Mouse (Mus musculus) left cerebral cortex, adult 9 months (tissue): ENCODE results near the gene Gen1.

ENCODE experiments used
- DNase-seq, 2 experiments: peaks; one replicate each; pipeline ENCODE4 v3.0.0; 2022; ENCODE audit warnings: low spot score in 2 of 2

The Gen1 gene

DNA sequence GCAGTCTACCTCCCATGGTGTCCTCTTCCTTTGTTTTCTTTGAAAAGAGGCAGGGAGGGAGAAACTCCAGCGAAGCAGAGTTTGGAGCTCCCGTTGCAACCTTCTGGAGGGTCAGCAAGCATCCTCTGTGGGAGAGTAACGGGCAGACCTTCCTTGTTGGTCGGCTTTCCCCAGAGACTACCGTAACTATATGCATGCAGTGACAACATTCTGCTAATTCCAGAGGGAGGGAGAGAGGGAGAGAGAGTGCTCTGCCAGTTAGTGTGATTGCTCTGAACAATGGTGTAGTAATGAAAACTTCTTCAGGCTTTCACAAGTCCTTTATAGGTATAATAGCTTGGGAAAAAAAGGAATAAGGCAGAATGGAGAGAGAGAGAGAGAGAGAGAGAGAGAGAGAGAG lies 40.9 kb downstream of the Gen1 start:
- DNase-seq, result no peak

- no peak for DNase-seq
Observed at GRCm38 (mm10) chr12:11223090-11223489, 42.5 kb downstream of the Gen1 start.

- no peak for DNase-seq
Observed at GRCm38 (mm10) chr12:11222566-11222965, 43.0 kb downstream of the Gen1 start.

DNA sequence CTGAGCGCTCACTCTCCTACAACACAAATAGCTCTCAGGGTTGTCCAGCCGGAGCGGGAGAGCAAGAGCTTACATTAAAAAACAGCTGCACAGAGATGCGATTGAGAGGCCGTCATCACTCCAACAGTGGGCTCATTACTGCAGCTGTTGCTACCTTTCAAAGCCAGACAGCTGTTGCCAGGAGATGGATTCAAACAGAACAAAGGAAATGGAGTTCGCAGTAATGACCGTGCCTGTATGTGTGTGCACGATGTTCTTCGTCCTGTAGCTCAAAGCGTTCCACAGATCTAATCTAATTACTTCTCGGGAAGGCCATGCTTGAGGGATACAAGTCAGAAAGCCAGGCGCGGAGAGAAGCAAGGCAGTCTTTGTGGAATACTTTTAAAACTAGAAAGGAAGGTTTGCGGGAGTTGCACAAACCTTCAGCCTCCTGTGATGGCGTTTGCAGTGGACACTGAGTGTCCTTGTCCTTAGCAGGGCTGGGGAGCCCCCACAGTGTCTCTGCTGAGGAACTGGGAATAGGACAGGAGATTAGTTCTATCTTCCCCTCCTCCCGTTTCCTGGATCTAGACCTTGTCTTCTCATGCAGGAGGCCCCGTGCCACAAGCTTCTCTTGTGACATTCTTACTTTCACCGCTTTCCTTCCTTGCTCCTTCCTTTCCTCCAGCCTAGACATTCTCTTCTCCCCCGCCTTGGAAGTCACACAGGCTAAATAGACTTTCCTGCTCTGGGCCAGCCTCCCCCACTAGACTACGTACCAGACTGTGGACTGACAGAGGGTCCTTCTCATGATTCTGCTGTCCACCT lies 43.9 kb downstream of the Gen1 start:
- no peak for DNase-seq

GRCm38 (mm10) chr12:11217726-11218250 lies 47.8 kb downstream of the Gen1 start:
- DNase-seq, result no peak

DNA sequence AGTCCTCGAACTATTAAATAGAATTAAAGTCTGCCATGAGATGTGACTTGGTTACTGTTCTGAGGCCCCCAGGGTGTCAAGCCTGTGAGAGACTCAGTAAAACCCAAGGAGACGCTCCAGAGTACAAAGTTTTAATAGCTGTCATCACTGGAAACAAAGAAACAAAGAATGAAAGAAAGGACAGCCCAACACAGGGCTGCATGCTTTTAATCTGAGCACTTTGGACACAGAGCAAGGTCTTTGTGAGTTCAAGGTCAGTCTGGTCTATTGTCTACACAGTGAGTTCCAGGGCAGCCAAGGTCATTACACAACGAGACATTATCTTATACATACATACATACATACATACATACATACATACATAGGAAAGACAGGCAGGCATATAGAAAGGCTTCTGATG lies 49.1 kb downstream of the Gen1 start:
- no peak for DNase-seq

DNA sequence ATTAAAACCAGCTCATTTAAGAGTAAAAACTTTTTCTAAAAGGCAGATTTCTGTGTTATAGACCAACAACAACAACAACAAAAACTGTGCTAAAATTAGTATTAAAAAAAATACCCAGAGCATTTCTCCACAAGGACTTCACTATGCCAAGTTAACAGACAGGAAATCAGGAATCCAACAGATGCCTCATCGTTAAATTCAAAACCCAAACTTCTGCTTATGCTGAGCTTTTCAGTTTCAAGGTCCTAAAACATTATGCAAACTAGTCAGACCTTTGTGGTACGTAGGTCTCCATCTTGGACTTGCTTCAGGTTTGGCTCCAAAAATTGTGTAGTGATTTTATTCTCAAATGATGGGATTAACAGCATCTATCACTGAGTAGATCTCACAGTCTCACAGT lies 50.0 kb downstream of the Gen1 start:
- DNase-seq, result no peak

- DNase-seq, result no peak
Observed at GRCm38 (mm10) chr12:11214776-11215175, 50.8 kb downstream of the Gen1 start.

DNA sequence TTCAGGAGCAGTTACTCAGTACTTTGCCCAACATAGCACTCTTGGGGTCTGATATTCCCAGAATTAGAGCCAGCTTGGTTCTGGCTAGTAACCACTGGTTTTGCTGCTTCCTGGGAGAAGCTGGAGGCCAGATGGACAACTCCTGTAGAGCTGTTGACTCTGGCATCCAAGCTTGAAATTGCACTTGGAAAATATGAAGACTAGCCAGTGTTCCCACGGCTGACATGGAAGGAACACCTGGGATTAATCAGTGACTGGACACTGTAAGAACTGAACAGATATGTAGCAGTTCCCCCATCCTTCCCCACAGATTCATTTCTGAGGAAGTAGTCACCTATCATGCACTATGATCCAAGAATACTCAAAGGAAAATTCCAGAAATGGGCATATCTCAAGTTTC lies 52.7 kb downstream of the Gen1 start:
- no peak for DNase-seq

DNA sequence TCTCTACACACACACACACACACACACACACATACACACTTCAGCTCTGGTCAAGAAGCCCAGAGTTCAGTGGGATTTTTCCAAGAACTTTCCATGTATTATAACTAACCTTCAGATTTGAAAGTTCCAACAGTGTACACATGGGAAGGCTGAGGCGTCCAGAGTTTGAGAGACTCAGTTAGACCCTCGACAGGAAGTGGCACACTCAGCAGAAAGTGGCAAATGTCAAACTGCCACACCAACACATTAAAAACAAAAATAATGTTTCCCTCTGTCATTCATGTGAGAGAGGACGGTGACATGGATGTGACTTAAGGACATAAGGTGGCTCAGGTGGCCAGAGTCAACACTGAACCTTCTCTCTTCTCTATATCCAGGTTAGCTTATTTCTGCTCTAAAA lies 55.2 kb downstream of the Gen1 start:
- DNase-seq, result no peak

DNA sequence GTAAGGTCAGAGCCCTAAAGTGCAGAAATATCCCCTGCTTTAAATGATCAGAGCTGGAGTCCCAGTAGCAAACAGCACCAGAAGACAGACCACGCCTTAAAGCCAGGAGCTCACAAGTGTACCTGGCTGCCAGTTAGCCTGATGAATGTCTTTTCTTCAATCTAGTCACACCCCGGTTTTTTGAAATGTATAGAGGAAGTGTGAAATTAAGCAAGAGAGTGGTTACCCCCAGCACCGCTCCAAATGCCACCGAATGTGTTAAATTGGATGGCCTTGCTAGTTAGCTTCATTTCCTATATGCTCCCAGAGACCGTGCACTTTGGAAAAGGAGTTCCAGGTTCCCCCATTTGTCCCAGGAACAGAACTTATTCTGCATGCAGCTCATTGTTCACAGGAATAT lies 56.0 kb downstream of the Gen1 start:
- no peak for DNase-seq

GRCm38 (mm10) chr12:11208872-11209271 lies 56.7 kb downstream of the Gen1 start, which contains the start of gene Msgn1:
Gene Msgn1, minus strand, starts transcription at chr12:11208972.
- no peak for DNase-seq

DNA sequence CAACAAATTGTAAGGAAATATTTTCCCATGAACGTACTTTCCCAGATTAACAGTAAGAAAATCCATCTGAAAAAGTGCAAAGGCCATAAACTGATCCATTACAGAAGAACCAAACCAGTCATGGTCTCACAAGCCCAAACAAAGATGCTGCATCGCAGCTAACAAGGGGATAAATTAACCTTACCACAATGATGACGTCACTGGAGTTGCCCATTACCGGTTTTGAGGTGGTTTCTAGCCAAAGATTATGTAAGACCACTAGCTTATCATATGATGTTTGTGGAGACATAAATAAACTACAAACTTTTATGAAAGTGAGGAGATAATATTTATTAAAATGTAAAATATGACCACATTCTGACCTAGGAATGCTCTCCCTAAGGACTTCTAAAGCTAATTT lies 59.3 kb downstream of the Gen1 start:
- no peak for DNase-seq

DNA sequence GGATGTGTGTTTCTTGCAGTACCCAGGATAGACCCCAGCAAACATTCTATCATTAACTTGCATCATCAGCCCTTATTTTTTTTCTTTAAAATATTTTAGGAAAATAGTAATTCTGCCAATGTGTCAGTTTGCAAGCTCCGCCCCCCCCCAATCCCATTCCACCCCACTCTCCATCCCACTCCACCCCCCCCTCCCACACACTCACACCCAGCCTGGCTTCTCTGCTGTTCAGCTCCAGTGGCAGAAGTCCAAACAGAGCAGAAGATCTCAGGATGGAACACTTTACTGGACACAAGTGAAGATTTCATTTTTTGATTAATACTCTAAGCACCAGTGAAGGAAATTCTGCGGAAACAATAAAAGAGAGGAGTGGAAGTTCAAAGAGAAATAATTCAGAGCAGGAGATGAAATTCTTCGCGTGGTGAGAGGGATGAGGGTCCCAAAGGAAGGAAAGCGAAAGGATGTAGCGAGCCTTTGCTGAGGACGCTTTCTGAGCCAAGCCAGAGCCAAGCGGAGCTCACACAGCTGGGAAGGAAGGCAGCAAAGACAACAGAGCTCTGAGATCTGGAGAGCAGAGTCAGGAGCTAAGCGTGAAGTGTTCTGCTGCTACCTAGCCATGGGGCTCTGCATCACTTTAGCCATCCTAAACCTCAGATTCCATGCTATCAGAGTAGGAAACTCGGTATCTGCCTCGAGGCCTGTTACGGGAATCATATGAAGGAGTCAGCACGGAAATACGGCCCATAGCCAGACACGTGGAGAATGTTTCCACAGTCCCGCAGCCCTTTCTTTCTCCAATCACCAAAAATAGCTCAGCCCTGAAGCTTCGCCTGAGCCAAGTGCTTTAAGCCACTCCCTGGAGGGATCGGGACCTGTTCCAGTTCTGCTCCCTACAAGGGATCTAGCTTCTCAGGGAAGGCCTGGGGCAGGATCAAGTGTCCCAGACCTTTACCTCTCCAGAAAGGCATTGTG lies 61.6 kb downstream of the Gen1 start:
- peak in 1 of 2 experiments; percentile 13 for DNase-seq

DNA sequence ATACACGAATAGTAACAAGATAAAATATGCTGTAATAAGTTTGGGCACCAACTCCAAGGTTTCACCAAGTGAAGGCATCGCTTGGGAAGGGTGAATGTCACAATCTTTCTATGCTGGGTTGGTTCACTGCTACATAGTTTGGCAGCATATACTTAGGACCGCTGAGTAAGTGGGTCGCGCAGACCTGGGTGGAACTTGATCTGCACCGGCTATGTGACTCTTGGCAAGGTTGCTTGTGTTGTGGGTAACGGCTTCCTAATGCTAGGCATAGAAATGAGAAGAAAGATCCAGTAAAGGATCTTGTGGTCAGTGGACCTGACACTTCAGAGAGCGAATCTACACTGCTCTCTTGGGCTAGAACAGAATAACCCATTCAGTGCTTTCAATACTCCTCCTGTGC lies 63.1 kb downstream of the Gen1 start:
- DNase-seq, result no peak

DNA sequence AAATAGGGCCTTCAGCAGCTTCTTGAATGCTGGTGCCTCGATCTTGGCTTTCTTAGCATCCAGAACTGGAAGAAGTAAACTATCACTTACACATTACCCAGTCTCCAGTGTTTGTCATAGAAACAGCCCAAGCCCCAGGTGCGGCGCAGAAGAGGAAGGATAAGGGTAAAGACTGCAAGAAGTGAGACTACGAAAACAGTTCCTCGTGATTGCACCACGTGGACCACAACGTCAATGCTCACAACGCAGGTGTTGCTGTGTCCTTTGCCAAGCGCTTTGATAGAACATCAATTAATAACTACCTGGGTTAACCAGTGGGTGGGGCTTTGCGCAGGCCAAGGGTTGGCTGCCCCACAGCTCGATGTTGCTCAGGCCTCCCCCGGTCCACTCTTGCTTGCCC lies 64.9 kb downstream of the Gen1 start:
- DNase-seq, result no peak

DNA sequence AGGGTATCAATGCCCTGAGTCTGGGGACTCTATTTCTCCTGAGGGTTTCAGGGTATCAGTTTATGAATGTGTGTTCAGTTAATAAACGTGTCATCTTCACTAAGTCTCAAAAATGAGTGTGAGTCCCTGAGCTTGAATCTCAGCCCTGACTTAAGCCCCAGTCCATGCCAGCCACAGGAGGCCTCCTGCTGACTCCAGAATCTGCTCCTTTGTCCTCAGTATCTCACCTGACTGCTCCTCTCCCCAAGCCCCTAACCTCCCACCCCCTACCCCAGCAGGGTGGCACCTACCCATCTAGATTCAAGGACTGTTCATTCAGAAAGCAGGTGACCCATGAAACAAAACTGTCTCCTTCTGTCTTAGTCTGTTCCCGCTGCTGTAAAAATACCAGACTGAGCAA lies 67.0 kb downstream of the Gen1 start:
- DNase-seq, result no peak

GRCm38 (mm10) chr12:11198026-11198425 lies 67.6 kb downstream of the Gen1 start:
- DNase-seq, result no peak

- DNase-seq, result no peak
Observed at GRCm38 (mm10) chr12:11196830-11197229, 68.8 kb downstream of the Gen1 start.

DNA sequence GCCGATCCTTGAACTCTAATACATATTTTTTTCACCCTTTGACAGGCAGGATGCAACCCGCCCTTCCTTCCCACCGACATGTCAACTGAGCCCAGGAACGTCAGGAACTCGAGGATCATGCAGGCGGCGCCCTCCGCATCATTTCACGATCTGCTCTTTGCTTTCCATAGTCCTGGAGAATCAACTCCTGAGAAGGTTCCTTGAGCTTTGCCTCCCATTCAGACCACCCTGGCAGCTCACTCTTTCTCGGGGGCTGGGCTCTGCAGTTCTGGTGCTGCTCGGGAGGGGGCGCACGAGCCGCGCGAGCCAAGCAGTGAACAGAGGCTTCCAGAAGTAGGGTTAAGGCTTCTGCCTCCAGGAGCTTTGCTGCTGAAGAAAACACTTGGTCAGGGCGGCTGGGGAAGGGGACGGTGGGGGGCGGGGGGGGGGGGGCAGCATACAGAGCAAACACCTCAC lies 69.4 kb downstream of the Gen1 start:
- peak in 1 of 2 experiments; percentile 69 for DNase-seq

- no peak for DNase-seq
Observed at GRCm38 (mm10) chr12:11195031-11195430, 70.6 kb downstream of the Gen1 start.
